Mouse (Mus musculus) lung, adult 2 months (tissue): ENCODE measurements around the gene Brd1.

ENCODE experiments used
- CTCF ChIP-seq: fragments of 200-500 bp; IDR thresholded peaks from 2 replicates; pipeline ENCODE4 v1.5.1; 2011; ENCODE audit warnings: mild to moderate bottlenecking, low read length, control low read depth; ENCODE audit not compliant: insufficient read depth
- POLR2A ChIP-seq: fragments of 200-500 bp; IDR thresholded peaks from 2 replicates; pipeline ENCODE4 v1.6.1; 2011; ENCODE audit warnings: low read depth, mild to moderate bottlenecking, control low read depth, low read length, borderline replicate concordance; ENCODE audit errors: extremely low read depth

GRCm38 (mm10) chr15:88751564-88752402 is 17.8 kb upstream of the Brd1 start, which contains the start of gene Zbed4:
- TF ChIP-seq CTCF (no peak), POLR2A (no peak)
